In genomic region chr2:28304712-28305111, GRCm38 (mm10) we compare ENCODE assay signal across 8 mouse cellular contexts.
A peak's percentile ranks its signal among the peaks of the same experiment; 100 is the strongest.
DNase-seq lines count a peak whose midpoint lies in the region; ATAC-seq and TF ChIP-seq lines count a peak whose summit lies in the region.

No protein-coding gene starts in this region.

- no peak overlapping the region for H3K4me2 ChIP-seq in kidney, embryonic 15.5 days
- H3K4me2 ChIP-seq in liver, embryonic 14.5 days (ENCODE audit: low read depth): no peak overlapping the region

- no peak overlapping the region for H3K27ac ChIP-seq in kidney, embryonic 15.5 days
- H3K27ac ChIP-seq in liver, embryonic 14.5 days: no peak overlapping the region

- WGBS in kidney, embryonic 15.5 days: 10% methylated on average over 3 of the region's 3 CpGs
- WGBS in liver, embryonic 14.5 days (ENCODE audit: insufficient replicate concordance): 0% methylated on average over 3 of the region's 3 CpGs

- TF ChIP-seq CTCF in liver, embryonic 14.5 days (IDR thresholded peaks at IDR 0.05; ENCODE audit: low read depth): peak; percentile 89

- H3K4me1 ChIP-seq in kidney, embryonic 15.5 days: no peaks in the 10 kb centered on the region
- no peaks in the 10 kb centered on the region for H3K4me1 ChIP-seq in liver, embryonic 14.5 days (replicated peaks; ENCODE audit: control insufficient read depth in 2 of 2, insufficient read depth in 2 of 2, low read length in 1 of 2)

- peak; percentile 13 for DNase-seq in kidney, adult 11 months
- peak; percentile 48 for DNase-seq in MN1 (ENCODE audit: low spot score)
- peak; percentile 16 for DNase-seq in c-Kit-positive CD71-positive TER-119-negative erythroid progenitor cells, embryonic 14.5 days (ENCODE audit: low read depth)
- peak; percentile 79 for DNase-seq in heart, postnatal 4 days
- DNase-seq in liver, embryonic 14.5 days (ENCODE audit: low read depth in 3 of 3, low spot score in 3 of 3): peak in 2 of 3 experiments; percentile 10 to 13
- DNase-seq in retina, embryonic 14.5 days (ENCODE audit: low spot score): peak; percentile 74
- DNase-seq in yolk sac, embryonic 10.5 days (ENCODE audit: low spot score): peak; percentile 28

- H3K9me3 ChIP-seq in kidney, embryonic 15.5 days (replicated peaks): no peaks in the 10 kb centered on the region
- no peaks in the 10 kb centered on the region for H3K9me3 ChIP-seq in liver, embryonic 14.5 days (ENCODE audit: control insufficient read depth, low read length)

- no peak overlapping the region for H3K4me3 ChIP-seq in kidney, embryonic 15.5 days (replicated peaks)
- H3K4me3 ChIP-seq in liver, embryonic 14.5 days (ENCODE audit: insufficient read depth in 1 of 2, low read depth in 2 of 2, low read length in 2 of 2): no peak overlapping the region

- H3K9ac ChIP-seq in kidney, embryonic 15.5 days: no peak overlapping the region
- no peak overlapping the region for H3K9ac ChIP-seq in liver, embryonic 14.5 days (replicated peaks)

- ATAC-seq in kidney, embryonic 15.5 days (replicated peaks; ENCODE audit: low FRiP score): no peak
- ATAC-seq in liver, embryonic 14.5 days (ENCODE audit: insufficient read depth): no peak

- H3K27me3 ChIP-seq in kidney, embryonic 15.5 days: no peaks in the 10 kb centered on the region
- H3K27me3 ChIP-seq in liver, embryonic 14.5 days (ENCODE audit: control insufficient read depth, insufficient read depth, low read length): no peaks in the 10 kb centered on the region

- no peak for TF ChIP-seq EP300 in liver, embryonic 14.5 days (IDR thresholded peaks at IDR 0.05; ENCODE audit: low read depth)

- no peaks in the 10 kb centered on the region for H3K36me3 ChIP-seq in kidney, embryonic 15.5 days
- H3K36me3 ChIP-seq in liver, embryonic 14.5 days (replicated peaks; ENCODE audit: control insufficient read depth, insufficient read depth, low read depth): no peaks in the 10 kb centered on the region

Comparison
In these comparisons a context has a peak if more than half of its experiments do, and no peak if none do; other contexts are left out.
1. DNase-seq: peak in every context shown above with its lines; median percentile 79 in heart, postnatal 4 days; 74 in retina, embryonic 14.5 days; 48 in MN1; 28 in yolk sac, embryonic 10.5 days; 16 in c-Kit-positive CD71-positive TER-119-negative erythroid progenitor cells, embryonic 14.5 days; 13 in kidney, adult 11 months; 12 in liver, embryonic 14.5 days.